Mouse (Mus musculus) cerebellum, postnatal 4 days (tissue): ENCODE results near the gene Kpna6.

Experiments used
- DNase-seq, 2 experiments: peaks; one replicate each; pipeline ENCODE4 v3.0.0; 2022; ENCODE audit warnings: low spot score in 2 of 2, mixed read lengths in 1 of 2

The Kpna6 gene

DNA sequence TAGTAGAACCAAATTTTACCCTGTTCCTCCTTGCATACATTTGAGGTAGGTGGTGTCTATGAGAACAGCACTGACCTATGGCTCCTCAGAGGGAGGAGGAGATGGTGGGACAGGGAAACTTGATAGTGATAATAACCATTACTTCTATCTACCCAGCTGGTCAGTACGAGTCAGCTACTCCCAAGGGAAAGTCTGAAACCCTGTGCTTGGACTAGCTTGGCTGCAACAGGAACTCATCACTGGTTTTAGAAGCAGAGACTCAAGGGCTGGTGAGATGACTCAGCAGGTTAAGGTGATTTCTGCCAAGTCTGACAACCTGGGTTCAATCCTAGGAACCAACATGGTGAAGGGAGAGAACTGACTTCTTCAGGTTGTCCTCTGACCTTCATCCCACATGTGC is 23.9 kb downstream of the Kpna6 start:
- DNase-seq: no peak

DNA sequence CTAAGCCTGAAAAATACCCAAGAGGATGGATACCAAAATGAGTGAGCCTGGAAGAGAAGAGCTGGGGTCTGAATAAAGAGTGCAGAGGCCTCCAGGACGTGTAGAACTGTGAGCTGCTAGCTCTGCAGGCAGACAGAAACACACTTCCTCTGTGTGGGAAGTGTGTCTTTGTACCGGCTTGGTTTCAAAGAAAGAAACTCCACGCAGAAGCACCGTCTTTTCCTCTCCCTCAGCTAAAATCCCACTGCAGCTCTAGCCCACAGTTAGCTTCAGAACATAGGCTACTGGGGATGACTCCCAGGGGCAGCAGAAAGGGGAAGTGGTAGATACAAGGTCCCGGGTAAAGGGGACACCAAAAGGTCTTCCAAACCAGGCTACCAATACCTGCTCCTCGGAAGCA is 27.4 kb downstream of the Kpna6 start:
- no peak for DNase-seq

GRCm38 (mm10) chr4:129641756-129642155 is 30.8 kb downstream of the Kpna6 start:
- no peak for DNase-seq

GRCm38 (mm10) chr4:129640638-129641467 is 31.7 kb downstream of the Kpna6 start, which contains the start of gene Txlna:
TSS of gene Txlna (minus strand) at chr4:129641065.
- DNase-seq: peak; percentile 93 to 95

DNA sequence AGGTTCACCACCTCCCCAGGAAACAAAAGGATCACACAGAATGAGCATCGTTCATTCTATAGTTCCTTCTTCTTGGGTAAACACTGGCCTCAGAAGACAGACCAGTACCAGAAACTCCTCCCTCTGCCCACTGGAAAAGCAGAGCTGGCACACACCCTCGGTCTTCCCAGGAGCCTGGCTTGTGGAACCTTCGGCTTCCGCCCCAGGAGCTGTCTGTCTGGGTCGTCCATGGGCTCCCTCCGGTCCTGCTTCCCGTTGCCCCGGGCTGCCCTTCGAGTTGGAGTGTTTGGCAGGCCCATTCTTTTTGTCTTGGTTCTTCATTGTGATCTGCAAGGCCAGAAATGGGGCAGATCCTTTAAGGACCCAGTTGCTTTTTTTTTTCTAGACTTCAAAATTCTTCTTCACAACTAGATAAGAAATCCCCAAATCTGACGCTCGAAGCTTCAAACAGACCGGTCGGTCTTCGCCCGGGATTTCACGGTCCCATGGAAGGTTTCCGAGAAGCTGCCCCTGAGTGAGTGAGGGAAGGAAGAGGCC is 32.4 kb downstream of the Kpna6 start:
- DNase-seq: peak in 1 of 2 experiments; percentile 42

GRCm38 (mm10) chr4:129639221-129639620 is 33.3 kb downstream of the Kpna6 start:
- DNase-seq: no peak

DNA sequence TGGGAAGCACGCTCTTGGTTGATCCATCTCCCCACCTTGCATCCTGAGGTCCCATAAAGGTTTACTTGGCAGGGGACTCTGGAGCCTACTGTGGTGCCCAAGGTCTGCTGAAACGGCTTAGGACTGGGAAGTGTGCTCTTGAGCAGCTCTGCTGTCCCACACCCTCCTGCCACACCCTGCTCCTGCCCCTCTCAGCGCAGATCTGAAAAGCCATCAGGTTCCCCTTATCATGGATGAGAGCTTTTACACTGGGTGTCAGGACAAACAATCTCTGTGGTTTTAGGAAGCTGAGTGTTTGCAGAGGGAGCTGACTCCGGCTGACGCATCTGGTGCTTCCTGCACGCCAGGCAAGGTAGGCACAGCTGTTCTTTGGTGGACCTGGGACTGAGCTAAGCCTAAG is 38.7 kb downstream of the Kpna6 start:
- DNase-seq: no peak

GRCm38 (mm10) chr4:129631867-129632266 is 40.7 kb downstream of the Kpna6 start:
- DNase-seq: no peak

DNA sequence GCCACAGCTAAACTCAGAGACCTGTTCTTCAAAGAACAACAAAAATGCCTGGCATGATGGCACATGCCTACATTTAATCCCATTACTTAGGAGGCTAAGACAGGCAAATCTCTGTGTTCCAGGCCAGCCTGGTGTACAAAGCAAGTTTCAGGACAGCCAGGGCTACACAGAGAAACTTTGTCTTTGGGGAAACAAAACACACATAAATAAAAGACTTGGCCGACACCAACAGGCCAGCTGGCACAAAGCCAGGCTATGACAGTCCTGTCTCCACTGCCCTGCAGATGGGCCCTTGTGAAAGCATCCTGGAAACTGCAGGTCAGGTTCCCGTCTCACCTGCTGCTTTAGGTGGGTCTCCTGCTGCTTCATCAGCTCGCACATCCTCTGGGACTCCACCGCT is 41.6 kb downstream of the Kpna6 start:
- no peak for DNase-seq

DNA sequence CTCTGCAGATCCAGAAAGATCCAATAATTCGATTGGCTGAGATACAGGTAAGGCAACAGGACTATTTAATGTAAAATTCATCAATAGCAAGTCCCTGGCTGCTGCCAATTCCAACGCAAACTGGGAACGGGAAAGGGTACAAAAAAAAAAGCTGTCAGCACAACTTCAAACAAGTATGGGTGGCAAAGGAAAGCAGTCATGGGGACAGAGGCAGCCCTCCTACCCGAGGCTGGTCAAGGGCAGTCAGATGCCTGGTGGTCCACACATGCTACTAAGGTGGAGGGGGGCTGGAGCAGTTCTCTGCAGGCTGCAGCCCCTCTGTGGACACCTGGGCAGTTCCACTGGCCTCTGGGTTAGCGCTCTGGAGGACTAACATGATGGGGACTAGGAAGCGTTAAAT is 46.5 kb downstream of the Kpna6 start:
- DNase-seq: no peak

- no peak for DNase-seq
Observed at GRCm38 (mm10) chr4:129625496-129625895, 47.1 kb downstream of the Kpna6 start.

DNA sequence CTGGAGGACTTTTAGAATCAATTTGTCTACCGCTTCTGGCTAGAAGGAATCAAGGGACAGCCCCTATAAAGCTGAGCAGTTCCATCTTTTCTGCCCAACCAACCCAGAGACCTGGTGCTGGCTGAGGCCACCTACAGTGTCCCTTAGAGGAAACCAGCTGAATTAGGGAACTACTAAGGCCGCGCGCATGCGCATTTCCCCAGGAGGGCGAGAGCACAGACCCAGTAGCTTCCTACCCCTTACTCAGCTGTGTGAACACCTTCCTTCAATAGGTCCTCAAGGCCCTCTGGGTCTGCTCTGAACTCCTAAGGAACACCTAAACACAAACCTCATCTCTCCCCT is 47.6 kb downstream of the Kpna6 start:
- peak in 1 of 2 experiments; percentile 44 for DNase-seq

DNA sequence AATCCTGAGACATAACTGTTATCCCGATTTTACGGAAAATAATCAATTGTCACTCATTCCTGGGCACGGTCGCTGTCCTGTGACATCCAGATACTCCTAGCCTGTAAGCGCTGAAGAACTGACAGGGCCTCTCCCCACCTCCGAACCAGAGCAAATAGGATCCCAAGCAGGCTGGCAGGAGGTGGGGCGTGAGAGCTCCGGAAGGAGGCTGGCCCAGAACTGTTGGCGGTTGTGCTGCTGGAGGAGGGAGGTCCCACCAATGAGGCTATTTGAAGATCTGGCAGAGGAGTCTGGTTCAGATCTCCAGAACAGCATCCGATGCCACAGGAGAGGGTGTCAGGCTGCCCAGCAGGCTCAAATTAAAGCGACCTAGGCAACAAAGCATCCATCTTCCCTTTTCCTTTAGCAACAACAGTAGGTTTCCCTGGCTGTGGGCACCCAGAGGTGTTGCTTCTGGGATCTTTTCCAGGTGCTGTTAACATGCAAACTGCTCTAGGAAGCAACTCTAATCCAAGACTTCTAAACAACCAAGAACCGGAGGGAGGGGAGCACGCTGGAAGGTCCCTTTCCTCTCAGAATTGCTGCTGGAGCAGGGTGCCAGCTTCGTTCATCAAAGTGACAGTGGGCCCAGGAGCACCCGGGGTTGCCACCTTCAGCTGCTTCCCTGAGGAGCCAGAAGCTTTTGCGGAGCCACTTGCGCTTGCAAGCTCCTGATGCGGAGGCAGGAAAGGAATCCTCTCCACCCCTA is 48.1 kb downstream of the Kpna6 start:
- peak; percentile 69 to 74 for DNase-seq

DNA sequence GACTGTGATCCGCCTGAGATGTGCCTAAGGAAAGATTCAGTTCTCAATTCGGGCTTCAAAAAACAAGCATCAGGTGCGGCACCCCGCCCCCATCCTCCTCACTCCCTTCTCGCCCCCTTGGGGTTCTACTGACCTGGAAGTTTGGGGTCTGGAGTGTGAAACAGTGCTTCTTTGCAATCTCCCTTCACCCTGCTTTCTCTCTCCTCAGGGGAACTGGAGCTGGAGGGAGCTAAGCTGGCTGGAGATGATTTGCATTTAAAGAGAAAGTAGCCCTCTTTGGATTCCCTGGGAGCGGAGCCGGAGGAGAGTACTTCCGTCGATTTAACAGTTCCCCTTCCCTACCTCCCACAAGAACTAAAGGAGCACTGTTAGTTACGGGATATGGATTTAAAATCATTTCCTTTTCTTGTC is 48.9 kb downstream of the Kpna6 start, which contains the start of gene Ccdc28b:
TSS of gene Ccdc28b (minus strand) at position 267 of the 411 bp plus-strand sequence.
- peak in 1 of 2 experiments; percentile 37 for DNase-seq

DNA sequence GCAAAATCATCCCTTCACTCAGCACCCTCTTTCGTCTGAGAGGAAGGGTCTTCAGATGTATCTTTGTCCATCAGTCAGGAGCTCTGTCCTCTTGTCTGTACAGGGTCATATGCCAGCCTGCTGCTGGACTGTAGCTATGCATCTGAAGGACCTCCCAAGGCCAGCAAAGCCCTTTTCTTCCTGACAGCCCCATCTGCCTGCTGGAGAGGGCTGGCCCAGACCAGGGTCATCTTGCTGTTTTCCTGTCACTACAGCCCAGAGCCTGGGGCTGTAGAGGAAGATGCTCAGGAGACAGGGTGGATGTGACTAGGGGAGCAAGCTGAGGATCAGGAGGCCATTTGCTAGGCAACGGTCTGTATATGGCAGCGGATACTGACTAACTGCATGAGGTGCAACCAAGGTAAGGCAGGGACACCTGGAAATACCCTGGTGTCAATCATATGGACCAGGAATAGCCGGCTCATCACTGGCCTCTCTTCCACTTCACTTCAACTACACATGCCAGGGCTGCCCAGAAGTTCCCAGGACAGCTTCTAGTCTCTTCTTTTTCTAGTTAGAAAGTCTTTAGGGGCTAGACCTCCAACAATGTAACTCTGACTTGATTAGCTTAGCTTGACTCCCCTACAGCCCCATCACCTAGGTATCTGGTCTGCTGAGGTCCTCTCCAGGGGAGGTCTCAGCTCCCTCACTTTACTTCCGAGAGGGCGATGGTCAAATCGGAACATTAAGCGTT is 49.6 kb downstream of the Kpna6 start:
- no peak for DNase-seq

DNA sequence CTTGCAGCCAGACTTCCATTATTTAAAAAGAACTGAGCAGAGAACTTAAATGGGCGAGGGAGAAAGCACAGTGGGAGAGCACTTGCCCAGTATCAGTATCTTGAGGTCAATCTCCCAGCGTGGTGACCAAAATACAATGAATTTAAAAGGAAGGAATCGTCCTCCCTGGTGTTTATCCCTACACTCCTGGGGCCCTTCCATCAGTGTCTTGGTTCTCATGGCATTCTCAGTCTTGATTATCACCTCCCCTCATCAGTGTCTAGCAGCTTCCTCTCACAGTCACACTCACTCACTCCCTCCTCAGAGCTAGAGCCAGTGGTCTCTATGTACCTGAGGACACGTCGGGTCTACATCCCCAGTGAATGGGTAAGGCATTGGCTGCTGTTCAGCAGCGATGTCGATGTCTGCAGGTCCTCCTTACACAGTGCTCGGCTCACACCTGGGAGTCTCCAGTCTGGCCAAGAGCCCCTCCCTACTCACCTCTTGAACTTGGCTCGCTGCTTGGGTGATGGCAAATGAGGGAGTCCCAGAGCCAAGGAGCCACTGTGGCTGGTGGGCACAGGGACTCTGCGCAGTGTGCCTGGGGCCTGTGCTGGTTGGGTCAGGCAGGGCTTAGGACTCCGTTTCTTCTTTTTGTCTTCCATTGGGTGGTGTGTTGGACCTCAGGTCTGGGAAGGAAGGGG is 50.3 kb downstream of the Kpna6 start:
- no peak for DNase-seq

- no peak for DNase-seq
Observed at GRCm38 (mm10) chr4:129621283-129621841, 51.2 kb downstream of the Kpna6 start.

GRCm38 (mm10) chr4:129620419-129621282 is 51.9 kb downstream of the Kpna6 start:
- no peak for DNase-seq

DNA sequence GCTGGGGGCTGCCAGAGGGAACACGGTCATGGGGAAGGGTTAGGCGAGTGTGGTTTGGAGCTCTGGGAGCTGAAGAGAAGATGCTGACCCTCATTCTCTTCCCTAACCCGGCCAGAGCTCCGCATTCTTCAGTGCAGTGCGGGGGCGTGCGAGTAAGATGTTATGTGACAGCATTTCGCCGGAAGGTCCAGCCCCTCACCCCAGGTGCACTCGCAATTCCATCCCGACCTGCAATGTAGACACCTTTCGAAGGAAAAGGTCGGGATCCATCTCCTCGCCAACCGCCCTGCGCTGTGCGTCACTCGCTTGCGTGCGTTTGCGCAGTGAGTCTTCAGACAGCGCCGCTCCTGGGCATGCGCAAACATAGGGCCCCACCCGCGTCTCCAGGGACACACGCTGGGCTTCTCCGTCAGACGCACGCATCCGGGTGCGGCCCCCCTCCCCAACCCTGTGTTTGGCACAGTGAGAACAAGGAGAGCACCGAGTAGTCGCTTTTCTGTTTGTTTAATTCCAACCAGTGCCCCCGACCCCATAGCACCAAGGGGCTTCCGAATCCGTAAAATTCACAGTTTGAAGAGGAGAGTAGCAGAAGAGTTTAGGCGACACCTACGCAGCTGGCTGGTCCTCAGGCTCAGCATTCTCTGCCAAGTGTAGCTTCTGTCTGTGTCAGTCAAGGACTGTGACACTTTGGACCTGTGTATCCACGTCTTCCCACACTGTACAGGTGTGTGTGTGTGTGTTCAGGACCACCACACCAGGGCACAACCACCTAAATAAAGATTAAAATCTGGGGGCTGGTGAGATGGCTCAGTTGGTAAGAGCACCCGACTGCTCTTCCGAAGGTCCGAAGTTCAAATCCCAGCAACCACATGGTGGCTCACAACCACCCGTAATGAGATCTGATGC is 53.5 kb downstream of the Kpna6 start, which contains the start of gene Iqcc:
TSS of gene Iqcc (minus strand) at position 314 of the 906 bp plus-strand sequence.
- DNase-seq: peak; percentile 90 to 92
